Mouse (Mus musculus): ENCODE results near the gene Homer2. TPM values are rescaled to one million over a fixed set of nuclear protein-coding genes. Genes with fewer than 3 reads are reported as not detected.

The Homer2 gene
- total RNA-seq, 1 experiment from 2014 or later, result 3.8 TPM

DNA sequence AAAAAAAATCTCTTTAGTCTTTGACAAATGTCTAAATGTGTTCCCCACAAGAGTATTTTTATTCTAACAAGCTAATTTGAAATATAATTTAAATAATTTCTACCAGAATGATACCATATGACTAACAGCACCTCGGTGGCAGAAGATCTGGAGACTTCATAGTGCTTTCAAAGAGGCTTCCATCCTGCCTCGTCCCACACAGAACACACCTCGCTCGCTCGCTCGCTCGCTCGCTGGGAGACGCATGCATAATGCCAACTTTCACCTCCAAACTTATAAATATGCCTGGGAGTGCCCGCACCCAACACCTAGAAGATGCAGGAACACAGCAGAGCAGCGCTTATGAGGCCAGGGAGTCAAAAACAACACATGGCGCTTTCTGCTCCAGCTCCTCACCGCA, 9.0 kb downstream of the Homer2 start:
- no peak for DNase-seq

DNA sequence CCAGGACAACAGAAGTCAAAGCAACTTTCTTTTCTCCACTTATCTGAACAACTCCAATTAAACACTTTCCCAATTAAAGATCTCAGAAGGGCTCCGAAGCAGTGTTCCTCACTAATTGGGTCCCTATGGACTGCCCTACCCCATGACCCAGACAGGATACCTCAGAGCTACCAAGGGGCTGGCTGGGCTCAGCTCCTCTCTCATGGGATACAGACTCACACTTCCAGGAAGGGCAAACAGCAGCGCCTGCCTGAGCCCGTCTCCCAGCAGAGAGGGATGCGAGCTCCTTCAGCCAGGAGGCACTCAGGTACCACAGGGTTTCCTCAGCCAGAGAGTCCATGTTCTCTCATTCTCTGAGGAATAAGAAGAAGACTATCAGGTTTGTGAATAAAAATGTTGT, 9.4 kb downstream of the Homer2 start:
- DNase-seq, result no peak

DNA sequence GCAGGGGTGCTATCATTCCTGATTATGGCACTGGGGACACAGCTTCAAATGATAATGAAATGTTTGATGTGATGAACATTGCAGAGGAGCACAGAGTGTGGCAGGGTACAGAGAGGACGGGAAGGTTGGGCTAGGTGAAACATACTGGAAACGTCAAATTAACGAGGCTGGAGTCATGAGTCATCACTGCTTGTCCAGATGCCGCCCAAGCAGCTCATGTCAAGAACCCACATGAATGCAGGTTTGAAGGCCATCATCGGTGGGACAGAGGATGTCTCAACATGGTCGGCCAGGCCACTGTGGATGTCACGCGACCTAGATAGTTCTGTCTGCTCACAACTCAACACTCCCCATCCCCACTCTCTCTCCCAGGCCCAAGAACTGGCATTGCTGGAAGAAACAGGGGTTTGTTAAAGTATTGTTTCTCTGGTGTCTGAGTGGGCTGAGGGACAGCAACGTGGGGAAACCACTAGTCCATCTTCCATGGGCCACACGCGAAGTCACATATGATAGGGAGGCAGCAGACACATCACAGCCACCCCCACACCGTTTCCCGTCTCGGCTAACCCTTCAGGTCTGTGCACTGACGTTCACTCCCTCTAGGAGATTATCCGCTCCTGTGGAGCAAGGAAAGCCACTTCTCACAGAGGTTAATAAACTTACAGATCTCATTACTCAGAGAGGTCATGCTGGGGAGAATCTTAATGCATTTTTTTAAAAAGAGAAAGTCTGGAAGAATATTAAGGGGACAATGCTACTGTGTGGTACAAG, 11.4 kb downstream of the Homer2 start:
- DNase-seq, result no peak

DNA sequence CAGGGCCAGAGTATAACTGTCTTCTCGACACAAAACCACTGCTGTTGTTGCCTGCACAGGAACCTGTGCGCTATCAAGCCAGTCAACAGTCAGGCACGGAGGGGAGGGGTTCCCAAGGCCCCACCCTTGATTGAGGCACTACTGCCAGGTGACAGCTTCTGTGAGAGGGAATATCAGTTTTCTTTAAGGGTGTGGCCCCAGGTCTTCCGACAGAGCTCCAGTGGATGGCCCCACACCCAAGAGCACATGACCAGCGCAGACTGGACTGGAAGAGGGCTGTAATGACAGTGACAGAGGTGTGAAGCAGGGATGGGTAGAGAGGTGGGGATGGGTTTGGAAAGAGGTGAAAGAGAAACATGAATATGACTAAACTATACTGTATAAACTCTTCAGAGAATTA, 16.3 kb downstream of the Homer2 start:
- DNase-seq, result no peak

DNA sequence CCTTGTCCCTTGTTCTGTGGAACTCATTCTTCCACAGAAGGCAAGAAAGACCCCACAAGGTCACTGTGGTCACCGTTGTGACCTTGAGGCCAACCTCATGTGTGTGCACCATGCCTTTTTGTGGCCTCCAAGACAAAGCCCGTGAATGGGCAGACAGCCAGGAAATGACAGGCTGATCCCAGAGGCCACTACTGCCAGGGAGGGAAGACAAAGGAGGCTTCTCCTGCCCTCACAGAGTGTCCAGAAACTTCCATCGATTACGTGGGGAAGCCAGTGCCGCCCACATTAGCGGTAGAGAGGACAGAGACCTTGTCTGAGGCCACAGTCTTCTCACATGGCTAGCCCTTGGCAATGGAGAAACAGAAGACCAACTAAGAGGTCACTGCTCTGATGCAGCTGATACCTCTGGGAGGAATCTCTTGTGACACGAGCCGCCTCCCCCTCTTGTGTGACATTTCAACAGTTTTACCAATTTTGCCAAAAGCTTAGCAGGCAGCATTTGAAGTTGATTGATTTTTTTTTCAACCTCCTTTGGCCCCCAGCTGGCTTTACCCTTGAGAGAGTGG, 18.1 kb downstream of the Homer2 start:
- DNase-seq, result peak; percentile 42

DNA sequence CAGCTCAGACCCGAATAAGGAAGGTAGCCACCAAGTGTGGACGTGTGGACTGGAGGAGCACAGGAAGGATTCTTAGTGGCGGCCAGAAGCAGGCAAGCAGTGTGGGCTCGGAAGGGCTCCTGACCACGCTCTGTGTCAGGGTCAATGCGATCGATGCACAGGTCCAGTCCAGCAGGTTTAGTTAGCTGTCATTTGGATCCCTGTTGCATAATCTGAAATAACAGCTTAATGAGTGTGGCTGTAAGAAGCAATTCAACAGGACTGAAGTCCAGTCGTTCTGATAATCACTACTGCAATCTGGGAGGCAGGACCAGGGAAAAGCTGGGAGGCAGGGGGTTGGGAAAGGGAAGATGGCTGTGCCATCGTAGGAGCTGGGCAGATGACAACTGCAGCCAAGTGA, 18.9 kb downstream of the Homer2 start:
- no peak for DNase-seq

DNA sequence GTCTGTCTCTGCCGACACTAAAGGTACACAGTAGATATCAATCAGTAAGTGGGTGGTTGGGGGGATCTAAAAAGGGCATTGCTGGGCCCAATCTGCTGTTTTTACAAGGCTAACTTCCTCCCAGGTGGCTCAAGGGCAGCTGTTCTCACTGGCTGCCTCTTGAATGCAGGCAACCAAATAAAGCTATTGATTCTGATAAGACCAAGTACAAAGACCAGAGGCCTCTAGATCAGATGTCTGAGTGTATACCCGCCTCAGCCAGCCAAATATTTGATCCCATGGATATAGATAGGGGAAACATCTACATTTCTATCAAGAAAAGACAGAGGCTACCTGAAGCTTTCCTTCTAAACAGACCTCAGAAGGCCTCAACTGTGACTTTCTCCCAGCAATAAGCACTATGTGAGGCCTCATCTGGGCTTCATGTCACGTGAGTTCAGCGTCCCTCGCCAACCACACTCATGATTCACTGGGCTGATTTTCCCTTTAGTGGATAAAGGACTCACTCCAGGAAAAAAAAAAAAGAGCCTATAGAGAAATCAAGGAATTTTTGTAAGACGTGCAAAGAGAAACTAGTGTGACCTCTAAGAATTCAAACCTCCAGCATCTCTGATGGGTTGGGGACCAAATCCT, 19.5 kb downstream of the Homer2 start:
- DNase-seq, result no peak

DNA sequence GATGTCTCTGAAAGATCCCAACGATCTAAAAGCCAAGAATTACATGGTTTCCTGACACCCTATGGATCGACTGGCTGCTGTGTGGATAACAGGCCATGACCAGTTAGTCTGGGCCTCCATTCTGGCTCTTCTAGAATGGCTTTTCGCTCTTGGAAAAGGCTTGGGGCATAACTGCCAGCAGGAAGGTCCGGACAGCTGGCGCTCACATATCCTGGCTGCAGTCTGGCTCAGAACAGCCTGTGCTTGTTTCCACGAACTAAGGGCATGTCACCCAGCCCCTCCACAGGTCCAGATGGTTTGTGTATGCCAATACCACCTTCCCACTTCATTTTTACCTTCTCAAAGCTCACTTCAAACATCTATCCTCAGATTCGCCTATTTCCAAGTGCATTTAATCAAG, 22.0 kb downstream of the Homer2 start:
- DNase-seq, result no peak

DNA sequence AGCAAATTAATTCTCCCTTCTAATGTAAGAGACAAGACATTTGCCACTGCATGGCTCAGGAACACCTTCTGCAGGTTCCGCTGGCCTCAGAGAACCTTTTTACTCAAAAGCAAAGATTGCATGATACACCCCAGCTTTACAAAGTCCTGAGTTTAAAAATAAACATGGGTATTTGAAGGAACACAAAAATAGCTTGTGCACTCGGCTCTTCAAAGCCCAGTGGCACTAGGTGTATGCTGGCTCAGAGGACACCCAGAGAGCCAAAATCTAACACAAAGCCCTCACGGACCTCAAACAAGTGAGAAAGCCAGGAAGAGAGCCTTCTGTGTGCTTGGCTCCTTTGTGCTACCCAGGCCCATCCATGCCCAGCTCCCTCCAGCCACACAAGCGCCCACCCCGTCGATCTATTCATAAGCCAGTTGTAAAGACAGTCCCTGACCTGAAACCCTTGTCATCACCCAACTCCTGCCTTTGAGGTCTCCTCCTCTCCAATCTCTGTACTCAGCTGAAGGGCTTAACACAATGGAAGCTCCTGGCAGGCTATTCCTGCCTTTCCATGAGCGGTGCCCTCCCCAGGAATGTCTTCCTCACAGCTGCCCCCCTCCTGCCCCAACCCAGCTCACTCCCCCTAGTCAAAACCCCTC, 23.4 kb downstream of the Homer2 start:
- DNase-seq, result no peak

DNA sequence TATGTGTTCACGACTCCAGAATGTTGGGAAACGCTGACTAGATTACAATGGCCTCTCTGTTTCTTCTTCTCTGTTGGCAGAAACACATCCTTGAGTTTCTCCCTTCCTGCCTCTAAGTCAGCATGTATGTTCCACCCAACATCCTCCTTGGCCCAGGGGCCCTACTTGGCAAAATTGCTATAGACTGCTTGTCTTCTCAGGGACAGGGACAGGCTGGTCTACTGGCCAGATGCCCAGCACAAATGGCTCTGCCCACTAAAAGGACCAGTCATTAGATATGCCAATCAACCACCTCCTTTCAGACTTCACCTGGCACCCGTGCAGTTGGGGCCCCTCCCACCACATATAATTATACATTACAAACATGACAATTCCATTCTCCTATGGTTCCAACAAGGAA, 25.9 kb downstream of the Homer2 start:
- no peak for DNase-seq

DNA sequence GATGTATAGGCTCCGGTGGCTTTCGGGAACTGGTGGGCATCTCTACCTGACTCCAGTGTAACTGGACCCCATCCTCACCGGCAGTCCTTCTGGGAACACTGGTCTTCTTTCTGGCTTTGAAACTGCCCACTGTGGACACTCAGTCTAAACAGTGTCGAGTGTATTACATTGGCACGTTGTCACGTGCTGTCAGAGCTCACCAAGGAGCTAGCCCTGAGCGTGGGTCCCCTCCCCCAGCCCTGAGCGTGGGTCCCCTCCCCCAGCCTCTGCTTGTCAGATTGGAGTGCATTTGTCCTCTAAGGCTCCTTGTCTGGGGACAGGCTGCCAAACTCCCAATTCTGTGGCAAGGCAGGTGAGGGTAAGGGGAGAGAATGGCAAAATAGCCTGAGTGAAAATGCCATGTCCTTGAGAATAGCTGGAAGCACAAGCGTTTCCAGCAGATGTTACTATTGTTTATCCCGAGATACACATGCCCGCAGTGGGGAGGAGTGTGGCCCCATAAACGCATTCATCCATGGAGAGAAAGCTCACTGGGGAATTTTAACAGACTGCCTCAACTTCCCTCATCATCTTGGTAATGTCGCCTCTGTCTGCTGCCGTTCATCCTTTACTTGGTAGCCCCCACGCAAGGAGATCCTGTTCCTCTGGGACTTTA, 33.8 kb downstream of the Homer2 start:
- DNase-seq, result no peak

DNA sequence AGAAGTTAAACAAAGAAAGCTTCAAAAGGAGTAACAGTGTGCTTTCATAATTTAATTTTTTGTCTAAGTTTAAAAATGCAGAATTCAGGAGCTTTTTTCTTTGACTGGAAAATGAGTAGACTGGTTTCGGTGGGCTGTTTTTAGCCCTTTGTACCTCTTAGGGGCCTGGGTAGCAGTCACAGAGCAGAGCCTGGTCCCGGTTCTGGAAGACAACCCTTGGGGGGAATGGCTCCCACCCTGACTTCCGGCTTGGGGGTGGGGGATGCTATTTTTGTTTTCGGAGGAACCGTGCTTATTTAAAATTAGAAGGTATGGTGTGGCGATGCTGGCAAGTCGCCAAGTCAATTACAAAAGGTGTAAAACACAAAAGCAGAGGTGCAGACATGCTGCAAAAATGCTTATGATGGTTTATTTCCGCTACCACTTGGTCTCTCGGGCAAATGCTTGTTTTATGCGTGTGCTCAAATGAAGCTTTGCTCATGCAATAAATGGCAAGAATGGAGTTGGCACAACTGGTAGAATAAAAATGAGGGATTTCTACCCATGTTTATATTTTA, 34.5 kb downstream of the Homer2 start:
- no peak for DNase-seq

DNA sequence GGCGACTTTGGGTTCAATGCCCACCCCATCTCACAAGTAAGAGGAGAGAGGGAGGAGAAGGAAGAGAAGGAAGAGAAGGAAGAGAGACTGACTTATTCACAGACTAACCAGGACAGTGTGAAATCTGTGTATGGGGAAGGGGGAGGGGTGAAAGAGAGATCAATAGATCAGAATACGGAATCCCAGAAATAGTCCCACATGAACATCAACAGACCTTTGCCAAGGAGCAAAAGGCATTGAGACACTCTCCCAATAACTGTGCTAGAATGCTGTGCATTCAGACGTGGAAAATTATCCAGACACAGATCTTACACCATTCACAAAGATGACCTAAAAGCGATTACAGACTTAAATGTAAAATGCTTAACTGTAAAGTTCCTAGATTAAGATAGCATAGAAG, 40.2 kb downstream of the Homer2 start:
- DNase-seq, result no peak

DNA sequence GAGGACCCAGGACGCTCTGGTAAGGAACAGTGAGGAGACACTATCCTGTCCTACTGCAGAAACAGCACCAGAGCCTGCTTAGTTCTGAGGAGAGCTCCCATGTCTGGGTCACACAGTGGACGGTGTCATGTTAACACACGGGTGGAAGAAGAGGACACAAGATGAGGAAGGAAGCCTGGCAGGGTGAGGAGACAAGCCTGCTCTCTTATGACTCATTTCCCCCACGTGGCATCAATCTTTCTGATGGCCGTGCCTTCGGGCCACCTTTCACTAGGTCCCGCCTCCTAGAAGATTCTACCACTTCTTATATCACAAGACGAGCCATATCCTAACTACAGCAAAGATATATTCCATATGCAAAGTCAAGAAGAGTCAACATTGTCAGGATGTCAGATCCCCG, 40.7 kb downstream of the Homer2 start:
- DNase-seq, result no peak

DNA sequence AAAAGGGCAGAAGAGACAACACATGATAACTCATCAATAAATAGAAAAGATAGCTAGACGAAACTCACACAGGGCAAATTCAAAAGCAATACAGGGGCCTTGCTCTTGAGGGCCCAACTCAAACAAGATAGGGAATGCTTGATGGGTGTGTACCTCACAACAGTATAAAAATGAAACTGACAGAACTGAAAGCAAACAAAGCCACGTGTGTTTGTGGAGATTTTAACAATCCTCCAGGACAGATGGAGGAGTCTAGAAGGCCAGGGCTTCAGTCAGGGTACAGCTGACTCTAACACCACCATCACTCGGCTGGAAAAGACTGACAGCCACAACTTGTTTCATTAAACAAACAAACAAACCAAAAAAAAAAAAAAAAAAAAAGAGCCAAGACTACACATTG, 44.3 kb downstream of the Homer2 start:
- DNase-seq, result no peak

DNA sequence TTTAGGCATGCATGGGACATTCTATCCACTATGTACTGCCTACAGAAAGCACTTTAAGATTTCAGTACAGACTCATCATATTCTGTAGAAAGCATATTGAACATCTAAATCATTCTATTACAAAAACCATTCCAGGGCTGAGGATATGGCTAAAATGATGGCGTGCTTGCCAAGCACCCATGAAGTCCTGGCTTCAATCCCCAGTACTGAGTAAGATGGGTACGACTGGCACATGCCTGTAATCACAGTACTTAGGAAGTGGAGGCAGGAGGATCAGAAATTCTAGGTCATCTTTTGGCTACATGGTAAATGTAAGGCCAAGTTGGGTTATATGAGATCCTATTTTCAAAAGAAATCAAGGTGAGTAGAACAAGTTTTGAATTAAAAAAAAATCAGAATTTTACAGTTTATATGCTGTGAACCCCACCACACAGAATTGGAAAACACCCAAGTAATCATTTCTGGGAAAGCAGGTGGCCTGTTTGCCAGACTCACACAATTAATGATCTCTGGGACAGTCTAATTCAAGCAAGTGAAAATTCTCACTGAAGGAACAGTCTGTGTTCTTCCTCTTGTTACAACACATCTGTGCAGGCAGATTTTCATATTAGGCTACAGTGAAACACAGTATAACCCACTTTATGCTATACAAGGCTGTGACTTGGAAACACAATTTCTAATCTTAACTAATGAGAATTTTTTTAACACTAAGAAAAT, 49.5 kb downstream of the Homer2 start:
- DNase-seq, result no peak

DNA sequence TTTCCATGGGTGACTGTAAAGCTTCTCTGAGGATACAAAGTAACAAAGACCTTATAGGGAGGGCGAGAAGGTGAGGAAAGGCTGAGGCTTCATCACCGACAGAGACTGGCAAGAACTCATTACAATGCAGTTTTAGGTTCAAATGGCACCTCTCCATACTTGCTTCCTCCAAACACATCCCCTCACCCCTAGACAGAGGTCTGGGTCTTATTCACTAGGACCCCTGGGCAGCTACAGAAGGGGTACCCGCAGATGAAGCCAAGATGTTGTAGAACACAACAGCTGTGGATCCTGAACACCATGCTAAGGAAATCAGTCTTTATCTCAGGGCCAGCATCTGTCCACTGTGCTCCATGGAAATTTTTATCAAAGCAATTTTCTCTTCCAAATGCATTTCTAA, 50.3 kb downstream of the Homer2 start:
- DNase-seq, result no peak

DNA sequence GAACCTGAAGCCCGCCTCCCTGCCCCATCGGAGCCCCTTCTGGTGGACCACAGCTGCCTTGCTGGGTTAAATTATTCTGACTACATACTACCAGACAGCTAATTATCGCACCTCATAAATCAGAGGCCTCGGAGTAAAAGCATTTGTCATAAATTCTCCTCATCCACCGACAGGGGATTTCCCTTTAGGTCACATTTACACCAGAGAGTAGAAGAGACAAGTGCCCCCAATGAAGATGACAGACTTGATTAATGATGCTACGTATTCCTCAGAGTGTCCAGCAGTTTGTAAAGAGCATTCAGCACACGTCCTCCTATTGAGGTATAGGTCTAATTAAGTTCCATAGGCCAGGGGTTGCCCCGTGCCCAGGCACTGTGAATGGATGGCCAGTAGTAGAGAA, 50.7 kb downstream of the Homer2 start:
- no peak for DNase-seq

DNA sequence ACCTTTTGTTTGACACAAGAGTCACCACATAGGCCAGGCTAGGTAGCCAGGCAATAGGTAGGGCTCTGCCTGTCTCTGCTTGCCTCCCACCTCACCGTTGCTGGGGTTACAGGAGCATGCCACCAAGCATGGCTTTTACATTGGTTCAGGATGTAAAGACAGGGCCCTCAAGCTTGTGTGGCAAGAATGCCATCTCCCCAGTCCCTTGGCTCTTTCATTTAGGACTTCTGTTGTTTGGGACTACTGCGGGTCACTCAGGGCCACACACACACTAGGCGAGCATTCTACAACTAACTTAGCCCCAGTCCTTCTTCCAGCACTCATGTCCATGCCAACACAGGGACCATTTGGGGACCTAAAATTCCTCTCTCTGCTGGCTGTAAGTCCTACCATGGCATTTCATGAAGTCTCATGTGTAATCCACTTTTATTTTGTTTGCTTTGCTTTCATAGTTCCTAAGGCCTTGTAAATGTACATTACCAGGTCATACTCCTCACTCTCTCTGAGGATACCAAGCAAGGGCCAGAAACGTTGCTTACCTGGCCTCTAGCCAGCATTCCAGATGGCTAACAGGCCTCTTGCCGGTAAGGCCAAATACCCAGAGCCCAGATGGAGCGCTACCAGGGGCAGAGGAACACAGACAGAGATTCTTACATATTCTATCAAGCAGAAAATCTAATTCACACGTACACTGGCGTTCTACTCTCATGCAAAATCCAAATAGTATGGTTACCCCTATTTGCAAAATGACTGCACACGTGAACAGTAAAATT, 52.2 kb downstream of the Homer2 start:
- DNase-seq, result peak; percentile 33

DNA sequence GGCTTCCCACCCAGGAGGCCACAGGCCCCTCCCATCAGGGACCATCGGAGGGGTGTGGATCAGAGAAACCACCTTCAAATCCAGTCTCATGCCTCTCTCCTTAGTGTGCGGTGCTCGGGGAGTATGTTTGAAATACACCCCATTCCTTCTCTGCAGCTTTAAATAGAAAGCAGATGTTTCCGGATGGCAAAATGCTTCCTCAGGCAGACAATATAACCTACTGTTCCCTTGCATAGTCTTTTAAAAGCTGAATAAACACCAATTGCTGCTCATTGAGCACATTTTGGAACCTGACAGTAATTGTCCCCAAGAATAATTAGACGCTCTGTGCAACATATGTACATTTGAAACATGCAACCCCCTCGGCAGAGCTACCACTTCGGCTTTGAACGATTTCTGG, 53.3 kb downstream of the Homer2 start:
- no peak for DNase-seq

DNA sequence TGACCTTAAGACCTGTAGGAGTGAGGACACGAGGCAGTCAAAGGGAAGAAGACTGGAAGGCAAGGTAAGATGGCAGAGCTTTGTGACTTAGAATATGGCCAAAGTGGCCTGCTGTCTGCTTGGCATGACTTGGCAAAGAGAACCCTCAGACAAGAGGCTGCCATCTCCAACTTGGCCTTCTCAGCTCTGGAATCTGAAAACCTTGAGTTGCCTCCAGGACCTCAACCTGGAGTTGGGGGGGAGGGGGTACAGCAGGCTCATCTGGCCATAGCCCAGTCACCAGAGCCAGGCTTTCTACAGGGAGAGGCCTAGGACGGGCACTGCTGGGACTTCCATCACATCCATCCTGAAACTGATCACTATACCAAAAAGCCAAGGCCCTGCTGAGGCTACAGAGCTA, 55.0 kb downstream of the Homer2 start:
- DNase-seq, result no peak
